Mouse (Mus musculus): ENCODE data around the gene Pgap3. TPM values are rescaled to one million over a fixed set of nuclear protein-coding genes. Genes with fewer than 3 reads are reported as not detected.
"Not testable (repeated sequence)": the region's sequence is repeated elsewhere in the genome, so short reads cannot be mapped to it uniquely, and the experiment has no call there.

Pgap3 gene
- polyA plus RNA-seq, 1 experiment, result 2.1 TPM

DNA sequence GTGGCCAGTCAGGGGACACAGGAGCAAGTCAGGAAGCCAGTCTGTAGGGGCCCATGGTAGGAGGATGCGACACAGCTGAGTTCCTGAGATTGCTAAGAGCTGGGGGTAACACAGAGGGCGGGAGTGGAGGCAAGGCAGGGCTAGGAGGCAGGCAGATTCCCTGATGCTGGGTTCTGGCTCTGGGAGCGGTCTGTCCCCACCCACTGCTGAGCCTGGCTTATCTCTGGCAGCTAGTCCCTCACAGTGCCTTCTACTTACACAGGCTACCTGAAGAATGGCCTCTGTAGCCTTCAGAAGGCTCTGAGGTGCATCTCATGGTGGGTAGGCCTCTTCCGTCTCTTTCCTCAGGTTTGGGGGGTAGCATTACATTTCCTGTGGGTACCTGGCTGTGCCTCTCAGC is 7.6 kb downstream of the Pgap3 start:
- no peak overlapping the region for H3K4me3 ChIP-seq (ENCODE audit: insufficient read depth, low read depth, low read length)
- no peak overlapping the region for H3K27ac ChIP-seq (replicated peaks; ENCODE audit: low read depth, low read length)
- no peaks in the 10 kb centered on the region for H3K4me1 ChIP-seq (ENCODE audit: control insufficient read depth, insufficient read depth, insufficient read length, low read length)

DNA sequence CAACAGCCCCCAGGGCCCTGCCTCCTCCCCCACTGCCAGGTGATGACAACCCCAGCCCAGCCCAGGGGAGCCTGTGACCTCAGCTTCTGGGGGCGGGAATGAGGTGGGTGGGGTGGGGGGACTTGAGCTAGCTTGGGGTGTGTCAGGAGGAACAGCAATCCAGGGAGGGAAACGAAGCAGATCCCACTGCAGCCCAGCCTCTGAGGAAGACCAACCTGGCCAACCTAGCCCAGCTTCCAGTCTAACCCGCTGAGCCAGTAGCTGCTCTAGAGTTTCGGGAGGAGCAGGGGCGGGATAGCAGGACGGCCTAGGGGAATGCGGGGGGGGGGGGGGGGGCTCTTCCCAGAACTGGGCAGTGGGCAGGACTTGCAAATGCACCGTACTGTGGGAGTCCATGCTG is 8.3 kb downstream of the Pgap3 start:
- Histone ChIP-seq H3K4me1 (ENCODE audit: control insufficient read depth, insufficient read depth, insufficient read length, low read length) (no peaks in the 10 kb centered on the region), H3K27ac (replicated peaks; ENCODE audit: low read depth, low read length) (no peak overlapping the region), H3K4me3 (ENCODE audit: insufficient read depth, low read depth, low read length) (no peak overlapping the region)

- Histone ChIP-seq H3K4me3 (ENCODE audit: insufficient read depth, low read depth, low read length) (no peak overlapping the region), H3K4me1 (ENCODE audit: control insufficient read depth, insufficient read depth, insufficient read length, low read length) (no peaks in the 10 kb centered on the region), H3K27ac (replicated peaks; ENCODE audit: low read depth, low read length) (no peak overlapping the region)
Measured at GRCm38 (mm10) chr11:98390141-98390540, 10.1 kb downstream of the Pgap3 start.

DNA sequence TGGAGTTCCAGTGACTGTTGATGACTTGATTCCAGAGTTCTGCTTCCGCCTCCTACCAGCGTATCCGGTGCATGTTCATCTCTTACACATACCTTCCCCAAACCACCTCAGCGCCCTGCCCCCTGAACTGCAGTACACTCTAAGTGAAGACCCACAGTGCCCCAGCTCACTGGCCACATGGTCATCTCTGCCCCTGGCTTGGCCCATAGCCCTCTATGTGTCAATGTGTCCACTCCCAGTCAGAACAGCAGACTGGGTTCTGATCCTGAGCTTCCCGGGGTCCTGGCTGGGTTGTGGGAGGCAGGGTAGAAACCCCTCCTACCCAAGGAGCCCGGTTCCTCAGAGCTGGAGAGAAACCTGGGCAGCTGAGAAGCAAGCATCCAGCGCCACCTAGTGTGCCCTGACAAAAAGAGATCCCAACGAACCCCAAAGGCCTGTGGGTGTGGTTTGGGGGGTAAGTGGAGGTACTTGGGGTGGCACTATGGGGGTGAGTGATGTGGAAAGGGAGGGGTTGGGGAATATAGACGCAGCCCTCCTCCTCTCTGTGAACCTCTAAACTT is 11.0 kb downstream of the Pgap3 start:
- no peaks in the 10 kb centered on the region for H3K4me1 ChIP-seq (ENCODE audit: control insufficient read depth, insufficient read depth, insufficient read length, low read length)
- no peak overlapping the region for H3K27ac ChIP-seq (replicated peaks; ENCODE audit: low read depth, low read length)
- no peak overlapping the region for H3K4me3 ChIP-seq (ENCODE audit: insufficient read depth, low read depth, low read length)

- Histone ChIP-seq H3K27ac (replicated peaks; ENCODE audit: low read depth, low read length) (no peak overlapping the region), H3K4me1 (ENCODE audit: control insufficient read depth, insufficient read depth, insufficient read length, low read length) (no peaks in the 10 kb centered on the region), H3K4me3 (ENCODE audit: insufficient read depth, low read depth, low read length) (no peak overlapping the region)
Measured at GRCm38 (mm10) chr11:98388282-98388681, 12.0 kb downstream of the Pgap3 start.

- no peak overlapping the region for H3K4me3 ChIP-seq (ENCODE audit: insufficient read depth, low read depth, low read length)
- H3K27ac ChIP-seq (replicated peaks; ENCODE audit: low read depth, low read length), result no peak overlapping the region
- H3K4me1 ChIP-seq (ENCODE audit: control insufficient read depth, insufficient read depth, insufficient read length, low read length), result no peaks in the 10 kb centered on the region
Measured at GRCm38 (mm10) chr11:98387056-98387577, 13.2 kb downstream of the Pgap3 start.

DNA sequence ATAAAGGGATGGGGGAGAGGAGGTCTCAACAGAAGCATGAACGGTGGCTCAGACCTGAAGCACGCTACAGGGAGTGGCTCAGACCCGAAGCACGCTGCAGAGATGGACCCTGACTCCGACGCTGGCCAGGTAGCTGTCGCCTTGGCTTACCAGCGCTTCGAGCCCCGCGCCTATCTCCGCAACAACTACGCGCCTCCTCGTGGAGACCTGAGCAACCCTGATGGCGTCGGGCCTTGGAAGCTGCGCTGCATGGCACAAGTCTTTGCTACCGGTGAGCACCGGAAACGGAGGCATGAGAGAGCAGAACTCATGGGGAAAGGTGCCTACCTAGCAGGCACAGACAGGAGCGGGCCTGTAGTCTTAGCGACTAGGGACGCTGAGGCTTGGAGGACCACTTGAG is 13.7 kb downstream of the Pgap3 start:
- Histone ChIP-seq H3K4me3 (ENCODE audit: insufficient read depth, low read depth, low read length) (no peak overlapping the region), H3K4me1 (ENCODE audit: control insufficient read depth, insufficient read depth, insufficient read length, low read length) (no peaks in the 10 kb centered on the region), H3K27ac (replicated peaks; ENCODE audit: low read depth, low read length) (no peak overlapping the region)

DNA sequence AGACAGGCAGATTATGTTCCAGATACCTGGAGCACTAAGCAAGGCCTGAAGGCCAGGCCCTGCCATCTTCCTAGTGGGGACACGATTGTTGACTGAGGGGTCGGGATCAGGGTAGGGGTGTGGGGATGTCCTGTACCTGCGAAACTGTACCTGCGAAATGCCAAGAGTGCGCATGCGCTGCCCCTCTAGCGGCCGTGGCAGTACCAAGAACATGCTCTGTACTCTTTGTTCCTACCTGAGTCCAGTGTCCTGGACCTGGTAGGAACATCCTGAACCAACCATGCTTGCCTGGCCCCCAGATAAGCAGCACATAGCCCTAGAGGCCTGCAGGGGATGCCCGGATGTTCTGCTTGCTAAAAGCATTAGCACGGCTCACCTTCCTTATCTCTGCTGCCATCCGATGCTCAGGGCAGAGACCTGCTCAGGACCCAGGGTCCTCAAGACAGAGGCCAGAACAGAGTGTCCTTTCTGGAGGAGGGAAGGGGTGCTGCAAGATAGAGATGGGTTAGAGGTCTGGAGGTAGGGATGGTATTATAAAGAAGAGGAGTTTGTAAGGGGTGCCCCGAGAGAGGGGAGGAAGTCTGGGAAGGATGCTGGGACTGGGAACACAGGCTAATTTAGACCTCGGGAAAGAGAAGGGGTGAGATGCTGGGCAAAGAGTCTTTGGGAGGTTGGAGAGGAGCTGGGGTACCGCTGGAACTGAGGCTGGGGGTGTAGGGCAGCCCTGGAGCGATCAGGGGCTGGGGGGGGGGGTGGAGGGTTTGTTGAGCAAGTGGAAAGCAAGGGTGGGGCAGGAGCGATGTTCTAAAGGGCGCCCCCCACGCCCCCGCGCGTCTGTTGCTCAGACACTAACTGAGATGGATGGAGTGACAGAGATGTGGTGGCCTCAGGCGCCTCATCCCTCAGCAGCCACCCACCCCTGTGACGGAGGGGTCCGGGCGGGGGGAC is 14.4 kb downstream of the Pgap3 start, which contains the start of gene Pnmt:
Gene Pnmt (plus strand): TSS at position 813 of the 948 bp plus-strand sequence.
- Histone ChIP-seq H3K4me1 (ENCODE audit: control insufficient read depth, insufficient read depth, insufficient read length, low read length) (no peaks in the 10 kb centered on the region), H3K4me3 (ENCODE audit: insufficient read depth, low read depth, low read length) (no peak within 1 kb of the TSS), H3K27ac (replicated peaks; ENCODE audit: low read depth, low read length) (no peak within 1 kb of the TSS)

GRCm38 (mm10) chr11:98384721-98385637 is 15.3 kb downstream of the Pgap3 start:
- no peak overlapping the region for H3K27ac ChIP-seq (replicated peaks; ENCODE audit: low read depth, low read length)
- H3K4me3 ChIP-seq (ENCODE audit: insufficient read depth, low read depth, low read length), result no peak overlapping the region

DNA sequence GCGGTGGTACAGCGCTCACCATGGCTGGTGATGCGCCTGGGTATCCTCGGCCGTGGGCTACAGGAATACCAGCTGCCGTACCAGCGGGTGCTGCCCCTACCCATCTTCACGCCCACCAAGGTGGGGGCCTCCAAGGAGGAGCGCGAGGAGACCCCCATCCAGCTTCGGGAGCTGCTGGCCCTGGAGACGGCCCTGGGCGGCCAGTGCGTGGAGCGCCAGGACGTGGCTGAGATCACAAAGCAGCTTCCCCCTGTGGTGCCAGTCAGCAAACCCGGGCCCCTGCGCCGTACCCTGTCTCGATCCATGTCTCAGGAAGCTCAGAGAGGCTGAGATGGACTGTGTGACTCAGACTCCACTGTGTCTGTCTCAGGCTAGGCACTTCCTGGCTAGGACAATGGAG is 16.1 kb downstream of the Pgap3 start:
- no peak overlapping the region for H3K27ac ChIP-seq (replicated peaks; ENCODE audit: low read depth, low read length)
- no peak overlapping the region for H3K4me3 ChIP-seq (ENCODE audit: insufficient read depth, low read depth, low read length)
- no peaks in the 10 kb centered on the region for H3K4me1 ChIP-seq (ENCODE audit: control insufficient read depth, insufficient read depth, insufficient read length, low read length)

More at GRCm38 (mm10) chr11:98384721-98385637, 15.3 kb downstream of the Pgap3 start:
- H3K4me1 ChIP-seq (ENCODE audit: control insufficient read depth, insufficient read depth, insufficient read length, low read length), result no peaks in the 10 kb centered on the region

GRCm38 (mm10) chr11:98383261-98384030 is 16.8 kb downstream of the Pgap3 start, which contains the start of gene Tcap:
TSS of gene Tcap (plus strand) at chr11:98383811.
- Histone ChIP-seq H3K27ac (replicated peaks; ENCODE audit: low read depth, low read length) (no peak within 1 kb of the TSS), H3K4me3 (ENCODE audit: insufficient read depth, low read depth, low read length) (no peak within 1 kb of the TSS), H3K4me1 (ENCODE audit: control insufficient read depth, insufficient read depth, insufficient read length, low read length) (no peaks in the 10 kb centered on the region)

DNA sequence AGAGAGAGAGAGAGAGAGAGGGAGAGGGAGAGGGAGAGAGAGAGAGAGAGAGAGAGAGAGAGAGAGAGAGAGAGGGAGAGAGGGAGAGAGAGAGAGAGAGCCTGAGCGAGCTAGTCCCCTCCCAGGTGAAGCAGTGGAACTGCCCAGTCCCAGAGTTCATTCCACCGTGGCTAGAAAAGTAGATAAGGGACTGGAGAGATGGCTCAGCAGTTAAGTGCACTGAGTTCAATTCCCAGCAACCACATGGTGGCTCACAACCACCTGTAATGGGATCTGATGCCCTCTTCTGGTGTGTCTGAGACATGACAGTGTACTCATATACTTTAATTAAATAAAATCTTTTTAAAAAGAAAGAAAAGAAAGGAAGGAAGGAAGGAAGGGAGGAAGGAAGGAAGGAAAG is 17.9 kb downstream of the Pgap3 start:
- not testable (repeated sequence) for H3K4me1 ChIP-seq (ENCODE audit: control insufficient read depth, insufficient read depth, insufficient read length, low read length); H3K27ac ChIP-seq (replicated peaks; ENCODE audit: low read depth, low read length); H3K4me3 ChIP-seq (ENCODE audit: insufficient read depth, low read depth, low read length)

GRCm38 (mm10) chr11:98381651-98382050 is 18.6 kb downstream of the Pgap3 start:
- no peaks in the 10 kb centered on the region for H3K4me1 ChIP-seq (ENCODE audit: control insufficient read depth, insufficient read depth, insufficient read length, low read length)
- H3K4me3 ChIP-seq (ENCODE audit: insufficient read depth, low read depth, low read length), result no peak overlapping the region
- H3K27ac ChIP-seq (replicated peaks; ENCODE audit: low read depth, low read length), result no peak overlapping the region

- H3K4me1 ChIP-seq (ENCODE audit: control insufficient read depth, insufficient read depth, insufficient read length, low read length), result no peaks in the 10 kb centered on the region
- H3K27ac ChIP-seq (replicated peaks; ENCODE audit: low read depth, low read length), result no peak overlapping the region
- no peak overlapping the region for H3K4me3 ChIP-seq (ENCODE audit: insufficient read depth, low read depth, low read length)
Measured at GRCm38 (mm10) chr11:98380106-98380505, 20.2 kb downstream of the Pgap3 start.
